Mouse (Mus musculus) liver, adult 2 months (tissue): Measurements from ENCODE around the gene 1700066M21Rik.
A peak's percentile ranks its signal among the peaks of the same experiment; 100 is the strongest.

ENCODE experiments used
- CTCF ChIP-seq: fragments of 200-500 bp; IDR thresholded peaks from 2 replicates; pipeline ENCODE4 v1.5.1; 2011; ENCODE audit warnings: low read depth, low read length, control low read depth
- POLR2A ChIP-seq: fragments of 200-500 bp; IDR thresholded peaks from 2 replicates; pipeline ENCODE4 v1.6.1; 2011; ENCODE audit warnings: low read length, control low read depth; ENCODE audit not compliant: insufficient read depth; ENCODE audit errors: extremely low read depth

DNA sequence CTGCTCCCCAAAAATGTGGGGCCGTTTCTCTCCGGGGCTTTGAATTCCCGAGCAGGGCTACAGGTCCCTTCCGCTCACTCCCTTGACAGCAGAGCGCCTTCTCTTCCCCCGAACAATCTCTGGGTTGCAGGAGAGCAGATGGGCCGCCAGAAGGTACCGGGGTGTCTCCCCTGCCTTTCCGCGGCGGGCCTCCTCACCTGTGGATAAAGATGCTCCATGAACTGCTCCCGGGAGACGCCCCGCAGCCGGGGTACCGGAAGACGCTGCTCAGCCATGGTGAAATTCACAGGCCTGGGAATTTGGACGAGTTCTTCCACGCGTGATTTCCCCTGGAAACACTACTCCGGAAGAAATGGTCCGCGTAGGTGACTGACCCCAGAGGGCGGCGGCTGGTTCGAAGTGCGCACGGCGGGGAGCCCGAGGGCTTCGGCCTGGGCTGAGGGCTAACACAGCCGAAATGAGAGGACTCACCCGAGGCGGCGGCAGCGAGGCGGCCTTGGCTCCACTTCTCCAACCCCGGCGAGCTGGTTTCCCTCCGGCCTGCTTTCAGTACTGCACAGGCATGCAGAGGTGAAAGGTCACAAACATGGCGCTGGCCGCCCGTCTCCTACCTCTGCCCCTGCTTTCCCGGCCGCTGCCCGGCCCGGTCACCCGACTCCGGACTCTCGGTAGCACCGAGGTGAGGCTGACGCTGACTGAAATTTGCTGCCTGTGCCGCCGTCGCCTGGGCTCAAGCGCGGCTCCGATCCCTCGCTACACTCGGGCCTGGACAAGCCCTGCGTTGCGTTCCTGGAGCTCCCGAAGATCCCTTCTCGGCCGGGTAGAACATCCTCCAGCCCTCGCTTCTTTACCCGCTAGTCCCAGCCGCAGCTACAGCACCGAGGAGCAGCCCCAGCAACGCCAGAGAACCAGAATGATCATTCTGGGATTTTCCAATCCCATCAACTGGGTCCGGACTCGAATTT is 29.0 kb downstream of the 1700066M21Rik start, which contains the start of the genes Maip1 and Tyw5:
- TF ChIP-seq CTCF, result no peak
- peak; percentile 31; the same call in 1 of the 2 replicates for TF ChIP-seq POLR2A
